Mouse (Mus musculus) limb, embryonic 14.5 days (tissue): Measurements from ENCODE around the gene Tcp11l2. TPM values are rescaled to one million over a fixed set of nuclear protein-coding genes. Genes with fewer than 3 reads are reported as not detected.

Source experiments
- ATAC-seq: fragments of 200-750 bp; cut with Nextera tagmentation; 2 replicates; pipeline ENCODE4 v1.8.0; 2017; ENCODE audit warnings: low read depth, moderate number of reproducible peaks, moderate TSS enrichment; ENCODE audit not compliant: low FRiP score
- DNase-seq: peaks from one replicate; pipeline ENCODE4 v3.0.0-alpha.2; 2015; ENCODE audit warnings: low spot score
- H3K27ac ChIP-seq: fragments of 300-500 bp; sonication (generic); replicated peaks from 2 replicates; pipeline ENCODE4 v1.5.1; 2014; ENCODE audit warnings: low read depth, mild to moderate bottlenecking, low read length, moderate library complexity, mixed read lengths
- H3K27me3 ChIP-seq: fragments of 300-500 bp; sonication (generic); 2 replicates; pipeline ENCODE4 v1.6.1; 2014; ENCODE audit warnings: low read length, mixed read lengths; ENCODE audit not compliant: control insufficient read depth, insufficient read depth
- H3K36me3 ChIP-seq: fragments of 300-500 bp; sonication (generic); 2 replicates; pipeline ENCODE4 v1.6.1; 2014; ENCODE audit warnings: mild to moderate bottlenecking, low read length, moderate library complexity, mixed read lengths; ENCODE audit not compliant: control insufficient read depth, insufficient read depth
- H3K4me1 ChIP-seq: fragments of 300-500 bp; sonication (generic); 2 replicates; pipeline ENCODE4 v1.6.1; 2014; ENCODE audit warnings: antibody characterized with exemption, low read length, mixed read lengths; ENCODE audit not compliant: control insufficient read depth, insufficient read depth
- H3K4me2 ChIP-seq: fragments of 300-500 bp; sonication (generic); replicated peaks from 2 replicates; pipeline ENCODE4 v1.6.1; 2014; ENCODE audit warnings: low read depth, mild to moderate bottlenecking, low read length, moderate library complexity; ENCODE audit not compliant: severe bottlenecking
- H3K4me3 ChIP-seq: fragments of 300-500 bp; sonication (generic); replicated peaks from 2 replicates; pipeline ENCODE4 v1.5.1; 2014; ENCODE audit warnings: low read length
- H3K9ac ChIP-seq: fragments of 300-500 bp; sonication (generic); 2 replicates; pipeline ENCODE4 v1.6.1; 2014; ENCODE audit warnings: mild to moderate bottlenecking, low read depth, low read length, moderate library complexity; ENCODE audit not compliant: severe bottlenecking
- H3K9me3 ChIP-seq: fragments of 300-500 bp; sonication (generic); 2 replicates; pipeline ENCODE4 v1.6.1; 2016; ENCODE audit warnings: low read length; ENCODE audit not compliant: control insufficient read depth
- POLR2A ChIP-seq: fragments of 200-500 bp; IDR thresholded peaks from 2 replicates; pipeline ENCODE4 v1.8.0; 2012; ENCODE audit warnings: inconsistent platforms, mild to moderate bottlenecking, moderate library complexity, borderline replicate concordance; ENCODE audit not compliant: insufficient read depth, insufficient read length; ENCODE audit errors: extremely low read depth
- WGBS: fragments of 180-500 bp; shearing (Covaris S2); extraction: QIAGEN DNeasy Blood & Tissue Kit; methylation state at CpG from one replicate; pipeline ENCODE4 v1.1.7; 2014; 5-methylcytosine and 5-hydroxymethylcytosine counted together
- polyA plus RNA-seq, 2 experiments: library from polyadenylated mRNA; depleted of rRNA in 1 of 2; stranded (reverse) in 1 of 2; unstranded in 1 of 2; fragments of >200 nt; fragmentation: Nextera tagmentation in 1 of 2; extraction: Ambion mirVana in 1 of 2; gene quantifications; 2 replicates each; pipeline versions ENCODE4 v1.2.1 to v1.2.3; 2012 to 2014

Tcp11l2 gene
- polyA plus RNA-seq, 2 experiments = 15.8 to 20.0 TPM

DNA sequence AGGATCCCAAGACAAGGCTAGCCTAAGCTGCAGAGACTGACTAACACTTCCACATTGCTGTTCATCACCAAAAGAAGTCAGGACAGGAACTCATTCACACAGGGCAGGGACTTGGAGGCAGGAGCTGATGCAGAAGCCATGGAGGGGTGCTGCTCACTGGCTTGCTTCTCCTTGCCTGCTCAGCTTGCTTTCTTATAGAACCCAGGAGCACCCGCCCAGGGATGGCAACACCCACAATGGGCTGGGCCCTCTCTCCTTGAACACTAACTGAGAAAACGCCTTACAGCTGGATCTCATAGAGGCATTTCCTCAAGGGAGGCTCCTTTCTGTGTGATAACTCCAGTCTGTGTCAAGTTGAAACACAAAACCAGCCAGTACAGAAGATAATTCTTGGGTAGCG is 38.6 kb downstream of the Tcp11l2 start:
- no peak for TF ChIP-seq POLR2A
- H3K4me2 ChIP-seq = no peak overlapping the region
- 87% methylated on average over 3 of the region's 3 CpGs for WGBS

GRCm38 (mm10) chr10:84621826-84622790 is 45.7 kb downstream of the Tcp11l2 start, which contains the start of gene Polr3b:
Gene Polr3b, plus strand, starts transcription at chr10:84622292.
- Histone ChIP-seq H3K27ac (peak within 1 kb of the TSS; percentile 90), H3K9me3 (no peaks in the 10 kb centered on the region), H3K4me2 (peak within 1 kb of the TSS; percentile 50), H3K27me3 (no peaks in the 10 kb centered on the region), H3K9ac (peak within 1 kb of the TSS; percentile 51), H3K4me1 (peaks cover 6% of the 10 kb centered on the region; the same call in 1 of the 2 replicates), H3K4me3 (peak within 1 kb of the TSS; percentile 57), H3K36me3 (no peaks in the 10 kb centered on the region)
- peak; percentile 97 for ATAC-seq
- TF ChIP-seq POLR2A = peak; percentile 78; the same call in 1 of the 2 replicates
- 6% methylated on average over 53 of the region's 53 CpGs for WGBS
- DNase-seq = peak; percentile 94

More for the DNA sequence above, 38.6 kb downstream of the Tcp11l2 start:
- H3K36me3 ChIP-seq = peaks cover 7% of the 10 kb centered on the region; the same call in 1 of the 2 replicates
- ATAC-seq (no peak), DNase-seq (no peak)
- H3K4me1 ChIP-seq = no peaks in the 10 kb centered on the region
- no peak overlapping the region for H3K27ac ChIP-seq
- no peak overlapping the region for H3K4me3 ChIP-seq
- H3K9ac ChIP-seq = no peak overlapping the region
- H3K9me3 ChIP-seq = no peaks in the 10 kb centered on the region
- no peaks in the 10 kb centered on the region for H3K27me3 ChIP-seq

DNA sequence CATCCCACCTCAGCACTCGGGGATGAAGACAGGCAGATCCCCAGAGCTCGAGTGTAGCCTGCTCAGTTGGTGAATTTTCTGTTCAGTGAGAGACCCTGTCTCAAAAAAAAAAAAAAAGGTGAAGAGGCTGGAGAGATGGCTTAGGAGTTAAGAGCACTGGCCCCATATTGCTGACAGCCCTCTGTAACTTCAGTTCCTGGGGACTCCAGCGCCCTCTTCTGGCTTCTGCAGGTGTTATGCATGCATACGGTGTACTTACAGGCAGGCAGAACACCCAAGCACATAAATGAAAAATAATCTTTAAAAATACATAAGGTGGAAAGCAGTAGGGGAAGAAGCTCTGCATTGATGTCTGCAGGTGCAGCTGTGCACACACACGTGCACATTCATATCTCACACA is 54.8 kb downstream of the Tcp11l2 start:
- Histone ChIP-seq H3K36me3 (peaks cover 44% of the 10 kb centered on the region), H3K4me2 (no peak overlapping the region), H3K9me3 (no peaks in the 10 kb centered on the region), H3K27me3 (no peaks in the 10 kb centered on the region), H3K4me3 (no peak overlapping the region), H3K27ac (no peak overlapping the region), H3K4me1 (no peaks in the 10 kb centered on the region), H3K9ac (no peak overlapping the region)
- WGBS = 66% methylated on average over 5 of the region's 5 CpGs
- ATAC-seq = no peak
- TF ChIP-seq POLR2A = no peak
- peak; percentile 38 for DNase-seq

GRCm38 (mm10) chr10:84632005-84632404 is 55.6 kb downstream of the Tcp11l2 start:
- Histone ChIP-seq H3K36me3 (peaks cover 51% of the 10 kb centered on the region), H3K27me3 (no peaks in the 10 kb centered on the region)
- TF ChIP-seq POLR2A = no peak

DNA sequence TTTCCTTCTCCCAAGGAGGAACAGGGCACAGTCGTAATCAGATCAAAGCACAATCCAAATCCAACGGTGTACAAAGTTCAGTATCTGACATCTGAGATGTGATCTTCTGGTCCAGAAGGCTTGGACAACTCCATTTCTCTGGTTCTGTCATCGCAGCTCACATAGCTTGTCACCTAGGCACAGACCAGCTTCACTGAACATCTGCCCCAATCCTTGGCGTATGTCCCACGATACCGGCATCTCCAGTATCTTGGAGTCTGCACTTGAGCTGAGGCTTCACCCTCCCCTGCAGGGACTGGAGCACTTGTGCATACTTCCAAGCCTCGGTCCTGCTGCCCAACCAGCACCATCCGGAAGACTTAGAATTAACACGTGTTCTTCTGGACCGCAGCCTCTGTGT is 60.2 kb downstream of the Tcp11l2 start:
- 93% methylated on average over 10 of the region's 10 CpGs for WGBS
- Histone ChIP-seq H3K9me3 (no peaks in the 10 kb centered on the region), H3K4me3 (no peak overlapping the region), H3K27ac (no peak overlapping the region), H3K4me1 (no peaks in the 10 kb centered on the region), H3K4me2 (no peak overlapping the region), H3K27me3 (no peaks in the 10 kb centered on the region), H3K9ac (no peak overlapping the region), H3K36me3 (peaks cover 52% of the 10 kb centered on the region)
- ATAC-seq (no peak), DNase-seq (no peak)
- TF ChIP-seq POLR2A = no peak

More at GRCm38 (mm10) chr10:84632005-84632404, 55.6 kb downstream of the Tcp11l2 start:
- Histone ChIP-seq H3K27ac (no peak overlapping the region), H3K4me3 (no peak overlapping the region), H3K4me1 (no peaks in the 10 kb centered on the region), H3K9ac (no peak overlapping the region), H3K9me3 (no peaks in the 10 kb centered on the region), H3K4me2 (no peak overlapping the region)
- DNase-seq (no peak), ATAC-seq (no peak)
- 87% methylated on average over 4 of the region's 4 CpGs for WGBS
